Mouse (Mus musculus) bone marrow macrophage, adult 2 months (primary cell): ENCODE measurements around the gene Ttc36.

Experiments used
- CTCF ChIP-seq: IDR thresholded peaks from 2 replicates; pipeline ENCODE4 v1.5.1; 2012; ENCODE audit warnings: low read depth, mild to moderate bottlenecking, low read length, moderate library complexity
- POLR2A ChIP-seq: IDR thresholded peaks from 2 replicates; pipeline ENCODE4 v1.6.1; 2012; ENCODE audit warnings: mild to moderate bottlenecking, low read depth, low read length, borderline replicate concordance

- TF ChIP-seq CTCF, result no peak
- TF ChIP-seq POLR2A, result no peak
Measured at GRCm38 (mm10) chr9:44772392-44772749, 30.5 kb downstream of the Ttc36 start.
